Mouse (Mus musculus) forebrain, embryonic 13.5 days (tissue): Measurements from ENCODE around the gene Sco1. TPM values are rescaled to one million over a fixed set of nuclear protein-coding genes. Genes with fewer than 3 reads are reported as not detected.

ENCODE experiments used
- ATAC-seq: fragments of 200-750 bp; cut with Nextera tagmentation; 2 replicates; pipeline ENCODE4 v1.8.0; 2017
- H3K27ac ChIP-seq: fragments of 300-500 bp; sonication (generic); 2 replicates; pipeline ENCODE4 v1.5.1; 2015; ENCODE audit warnings: inconsistent platforms, mild to moderate bottlenecking, moderate library complexity
- H3K27me3 ChIP-seq: fragments of 300-500 bp; sonication (generic); 2 replicates; pipeline ENCODE4 v1.6.1; 2015; ENCODE audit warnings: mild to moderate bottlenecking, inconsistent platforms
- H3K36me3 ChIP-seq: fragments of 300-500 bp; sonication (generic); 2 replicates; pipeline ENCODE4 v1.6.1; 2015; ENCODE audit warnings: mild to moderate bottlenecking, inconsistent platforms; ENCODE audit not compliant: poor library complexity, severe bottlenecking
- H3K4me1 ChIP-seq: fragments of 300-500 bp; sonication (generic); 2 replicates; pipeline ENCODE4 v1.6.1; 2015; ENCODE audit warnings: inconsistent platforms
- H3K4me2 ChIP-seq: fragments of 300-500 bp; sonication (generic); 2 replicates; pipeline ENCODE4 v1.6.1; 2015; ENCODE audit warnings: inconsistent platforms, mild to moderate bottlenecking, moderate library complexity
- H3K4me3 ChIP-seq: fragments of 300-500 bp; sonication (generic); 2 replicates; pipeline ENCODE4 v1.5.1; 2015; ENCODE audit warnings: mild to moderate bottlenecking, inconsistent platforms
- H3K9ac ChIP-seq: fragments of 300-500 bp; sonication (generic); 2 replicates; pipeline ENCODE4 v1.6.1; 2015; ENCODE audit warnings: mild to moderate bottlenecking, inconsistent platforms
- H3K9me3 ChIP-seq: fragments of 300-500 bp; sonication (generic); replicated peaks from 2 replicates; pipeline ENCODE4 v1.6.1; 2016; ENCODE audit warnings: inconsistent platforms
- WGBS: fragments of 180-500 bp; shearing (Covaris S2); methylation state at CpG from one replicate; pipeline ENCODE4 v1.1.7; 2015; 5-methylcytosine and 5-hydroxymethylcytosine counted together
- polyA plus RNA-seq: library from polyadenylated mRNA; unstranded; fragments of >200 nt; fragmentation: Nextera tagmentation; extraction: Ambion mirVana; gene quantifications from 2 replicates; pipeline ENCODE4 v1.2.1, GENCODE M21; 2015

Sco1 gene
- polyA plus RNA-seq, 1 experiment from 2014 or later: 14.2 TPM

DNA sequence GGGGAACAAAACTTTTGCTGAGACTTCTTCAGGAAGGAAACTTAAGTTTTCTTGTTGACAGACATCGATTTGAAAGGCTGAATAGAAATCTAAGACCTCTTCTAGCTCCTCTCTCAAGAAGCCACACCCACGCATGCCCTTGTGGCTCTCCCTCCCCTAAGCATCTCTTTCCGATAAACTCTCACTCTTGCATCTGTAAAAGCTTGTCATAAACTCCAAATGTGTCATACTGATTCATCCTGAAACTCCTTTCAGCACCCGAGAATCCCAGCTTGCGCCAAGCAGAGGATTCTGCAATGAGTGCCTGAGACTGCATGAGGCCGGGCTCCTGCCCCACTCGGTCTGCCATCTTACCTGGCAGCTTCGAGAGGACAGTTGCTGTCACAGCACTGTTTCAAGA, 4.0 kb upstream of the Sco1 start:
- H3K4me1 ChIP-seq: peaks cover 16% of the 10 kb centered on the region
- no peak overlapping the region for H3K9ac ChIP-seq
- H3K36me3 ChIP-seq: peaks cover 19% of the 10 kb centered on the region; the same call in 1 of the 2 replicates
- no peaks in the 10 kb centered on the region for H3K9me3 ChIP-seq
- no peak for ATAC-seq
- H3K27me3 ChIP-seq: no peaks in the 10 kb centered on the region
- H3K4me2 ChIP-seq: no peak overlapping the region
- no peak overlapping the region for H3K4me3 ChIP-seq
- 88% methylated on average over 8 of the region's 8 CpGs for WGBS
- H3K27ac ChIP-seq: no peak overlapping the region

DNA sequence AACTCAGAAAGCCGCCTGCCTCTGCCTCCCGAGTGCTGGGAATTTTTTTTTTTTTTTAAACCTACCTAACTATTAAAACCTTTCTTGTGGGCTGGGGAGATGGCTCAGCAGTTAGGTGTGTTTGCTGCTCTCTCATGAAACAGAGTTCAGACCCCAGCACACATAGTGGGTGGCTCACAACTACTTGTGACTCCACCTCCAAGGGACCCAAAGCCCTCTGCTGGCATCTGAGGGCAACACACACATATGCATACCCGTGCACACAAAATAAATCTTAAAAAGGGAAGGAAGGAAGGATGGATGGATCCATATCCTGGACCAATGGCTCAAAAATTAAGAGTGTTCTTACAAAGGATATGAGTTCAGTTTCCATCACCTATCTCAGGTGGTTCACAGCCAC, 3.2 kb upstream of the Sco1 start:
- H3K9ac ChIP-seq: no peak overlapping the region
- H3K4me3 ChIP-seq: no peak overlapping the region
- peaks cover 17% of the 10 kb centered on the region; the same call in 1 of the 2 replicates for H3K36me3 ChIP-seq
- WGBS: 87% methylated on average over 3 of the region's 3 CpGs
- no peak overlapping the region for H3K27ac ChIP-seq
- no peaks in the 10 kb centered on the region for H3K27me3 ChIP-seq
- H3K9me3 ChIP-seq: no peaks in the 10 kb centered on the region
- no peak for ATAC-seq
- H3K4me2 ChIP-seq: no peak overlapping the region
- peaks cover 24% of the 10 kb centered on the region for H3K4me1 ChIP-seq

DNA sequence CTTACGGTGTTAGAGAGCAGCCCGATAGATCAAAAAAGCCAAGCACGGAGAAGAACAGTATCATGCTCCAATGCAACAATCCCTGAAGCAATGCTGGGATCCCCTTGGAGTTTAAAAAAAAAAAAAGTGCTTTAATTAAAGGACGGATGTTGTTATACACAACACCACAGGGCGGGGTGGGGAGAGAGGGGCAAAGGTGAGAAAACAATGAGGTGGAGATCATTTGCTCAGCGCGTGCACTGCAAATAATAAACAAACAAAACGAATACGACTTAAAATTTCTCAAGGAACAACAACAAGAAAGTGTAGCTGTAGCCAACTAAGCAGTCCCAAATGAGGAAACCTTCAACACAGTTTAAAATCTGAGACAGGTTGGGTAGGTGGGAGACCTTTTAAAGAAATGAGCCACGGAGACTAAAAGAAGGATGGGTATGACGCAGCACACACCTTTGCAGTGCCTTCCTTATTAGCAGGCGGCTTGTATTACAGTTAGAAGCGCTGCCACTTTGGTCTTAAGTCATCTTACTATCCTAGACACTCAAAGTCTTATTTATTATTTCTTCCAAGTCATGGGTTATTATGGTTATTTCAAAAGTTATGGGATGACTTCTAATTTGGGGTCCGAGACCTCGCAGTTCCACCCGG, 672 bp upstream of the Sco1 start:
- Histone ChIP-seq H3K27me3 (no peaks in the 10 kb centered on the region), H3K36me3 (peaks cover 28% of the 10 kb centered on the region), H3K4me1 (peaks cover 24% of the 10 kb centered on the region), H3K4me3 (peak overlapping the region; percentile 85), H3K4me2 (peak overlapping the region; percentile 84), H3K9ac (peak overlapping the region; percentile 90), H3K9me3 (no peaks in the 10 kb centered on the region), H3K27ac (peak overlapping the region; percentile 78; the same call in 1 of the 2 replicates)
- peak; percentile 72 for ATAC-seq
- 8% methylated on average over 16 of the region's 16 CpGs for WGBS

DNA sequence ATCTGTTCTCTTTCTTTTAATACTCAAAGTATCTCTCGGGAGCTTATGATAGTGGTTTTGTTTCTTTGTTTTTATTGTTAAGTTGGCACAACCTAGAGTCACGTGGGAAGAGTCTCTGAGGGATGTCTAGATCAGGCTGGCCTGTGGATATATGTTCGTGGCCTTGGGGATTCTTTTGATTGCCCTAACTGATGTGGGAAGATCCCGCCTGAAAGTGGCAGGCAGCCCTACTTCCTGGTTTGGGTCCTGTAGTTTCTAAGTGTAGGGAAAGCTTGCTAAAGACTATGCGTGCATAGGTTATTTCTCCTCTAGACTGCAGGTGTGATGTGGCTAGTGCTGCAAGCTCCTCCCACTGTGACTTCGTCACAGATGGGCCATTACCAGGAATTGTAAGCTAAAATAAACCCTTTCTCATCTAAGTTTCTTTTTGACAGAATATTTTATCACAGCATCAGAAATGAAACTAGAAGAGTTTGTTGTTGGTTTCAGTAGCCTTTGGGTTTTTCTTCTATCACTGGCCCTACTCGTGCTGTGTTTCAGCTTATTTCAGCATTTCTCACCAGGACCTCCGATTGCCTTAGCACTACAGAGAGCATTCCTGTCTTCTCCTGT, 2.4 kb downstream of the Sco1 start:
- no peaks in the 10 kb centered on the region for H3K9me3 ChIP-seq
- 93% methylated on average over 8 of the region's 8 CpGs for WGBS
- no peaks in the 10 kb centered on the region for H3K27me3 ChIP-seq
- no peak overlapping the region for H3K4me3 ChIP-seq
- H3K4me2 ChIP-seq: no peak overlapping the region
- H3K27ac ChIP-seq: no peak overlapping the region
- peaks cover 52% of the 10 kb centered on the region for H3K36me3 ChIP-seq
- ATAC-seq: no peak
- H3K4me1 ChIP-seq: peaks cover 24% of the 10 kb centered on the region
- no peak overlapping the region for H3K9ac ChIP-seq

DNA sequence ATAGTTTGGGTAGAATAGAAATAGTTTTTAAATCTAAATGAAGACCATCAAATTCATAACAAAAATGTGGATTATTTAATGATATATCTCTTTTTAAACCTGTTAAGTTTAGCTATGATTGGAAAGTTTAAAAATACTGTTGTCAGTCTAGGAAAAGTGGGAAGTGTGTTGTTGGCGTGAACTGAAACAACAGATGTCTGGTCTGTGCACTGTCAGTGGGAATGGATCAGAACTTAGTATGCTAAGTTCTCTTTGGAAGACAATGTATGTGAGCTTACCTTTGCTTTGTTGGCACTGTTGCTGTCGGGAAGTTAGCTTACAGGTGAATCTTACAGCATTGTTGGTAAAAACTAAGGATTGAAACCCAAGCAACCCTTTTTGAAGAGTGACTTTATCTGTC, 8.8 kb downstream of the Sco1 start:
- no peak overlapping the region for H3K9ac ChIP-seq
- WGBS: 94% methylated on average over 2 of the region's 2 CpGs
- no peak for ATAC-seq
- no peaks in the 10 kb centered on the region for H3K9me3 ChIP-seq
- no peak overlapping the region for H3K4me3 ChIP-seq
- no peaks in the 10 kb centered on the region for H3K27me3 ChIP-seq
- peaks cover 93% of the 10 kb centered on the region for H3K36me3 ChIP-seq
- H3K4me2 ChIP-seq: no peak overlapping the region
- H3K4me1 ChIP-seq: no peaks in the 10 kb centered on the region
- H3K27ac ChIP-seq: no peak overlapping the region

DNA sequence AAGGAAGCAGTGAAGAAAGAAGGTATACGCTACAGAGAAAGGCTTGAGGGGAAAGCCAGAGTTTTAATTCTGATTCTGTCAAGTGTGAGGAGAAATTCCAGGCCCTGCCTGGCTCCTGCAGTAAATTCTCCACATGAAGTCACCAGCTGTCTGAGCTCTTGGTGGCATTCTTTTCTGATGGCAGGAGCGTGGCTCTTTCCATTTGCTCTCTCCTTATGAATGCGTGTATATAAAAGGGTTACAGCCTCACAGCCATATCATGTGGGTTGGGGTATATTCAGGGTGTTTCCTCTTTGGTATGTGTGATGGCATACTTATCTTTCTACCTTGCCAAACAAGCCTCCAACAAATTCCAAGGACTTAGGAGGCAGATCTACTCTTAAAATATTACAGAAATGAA, 10.3 kb downstream of the Sco1 start:
- Histone ChIP-seq H3K9me3 (no peaks in the 10 kb centered on the region), H3K27ac (no peak overlapping the region), H3K27me3 (no peaks in the 10 kb centered on the region), H3K4me1 (no peaks in the 10 kb centered on the region), H3K9ac (no peak overlapping the region), H3K36me3 (peaks cover 91% of the 10 kb centered on the region), H3K4me2 (no peak overlapping the region), H3K4me3 (no peak overlapping the region)
- 94% methylated on average over 3 of the region's 3 CpGs for WGBS
- no peak for ATAC-seq

DNA sequence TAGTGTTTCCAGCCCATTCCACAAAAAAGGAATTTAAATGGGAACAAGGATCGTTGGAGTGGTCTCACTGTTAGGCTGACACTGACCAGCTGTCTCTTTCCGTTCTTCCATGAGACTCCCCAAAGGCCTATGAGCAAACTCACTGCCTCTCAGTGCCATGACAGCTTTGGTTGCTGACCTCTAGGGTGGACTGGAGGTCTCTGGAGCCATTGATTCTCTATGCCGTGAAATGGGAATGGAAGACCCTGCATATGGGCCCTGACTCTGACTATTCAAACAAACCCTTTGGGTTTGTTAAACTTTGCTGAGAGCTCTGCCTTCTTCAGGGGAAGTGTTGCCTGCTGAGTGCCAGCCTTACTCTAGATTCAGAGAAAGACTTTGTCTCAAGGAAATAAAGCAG, 15.3 kb downstream of the Sco1 start:
- H3K9me3 ChIP-seq: no peaks in the 10 kb centered on the region
- no peak for ATAC-seq
- no peak overlapping the region for H3K9ac ChIP-seq
- no peak overlapping the region for H3K4me2 ChIP-seq
- 93% methylated on average over 3 of the region's 3 CpGs for WGBS
- no peaks in the 10 kb centered on the region for H3K4me1 ChIP-seq
- no peak overlapping the region for H3K27ac ChIP-seq
- peaks cover 47% of the 10 kb centered on the region for H3K36me3 ChIP-seq
- no peak overlapping the region for H3K4me3 ChIP-seq
- no peaks in the 10 kb centered on the region for H3K27me3 ChIP-seq

DNA sequence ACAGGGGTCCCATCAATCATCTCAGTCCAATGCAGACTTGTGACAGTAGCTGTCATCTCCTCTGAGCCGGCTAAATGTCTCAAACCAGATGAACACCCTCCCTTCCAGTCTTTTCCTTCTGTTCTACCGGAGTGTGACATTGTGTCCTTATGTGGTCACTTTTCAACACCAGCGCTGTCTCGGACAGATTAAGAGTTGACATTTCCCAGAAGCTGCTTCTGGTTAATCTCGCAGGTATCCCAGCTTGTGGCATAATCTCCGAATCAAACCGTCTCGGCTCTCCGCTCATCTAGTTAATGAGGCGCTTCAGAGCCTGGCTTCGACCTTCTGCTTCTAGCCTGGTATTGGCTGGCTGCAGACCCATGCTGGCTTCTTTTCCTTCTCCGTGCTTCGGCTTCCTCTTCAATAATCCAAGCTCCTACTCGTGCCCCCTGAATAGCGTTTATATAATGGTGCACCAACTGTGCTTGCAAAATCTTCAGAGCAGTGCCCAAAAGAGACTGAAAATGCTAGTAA, 20.2 kb downstream of the Sco1 start:
- H3K9ac ChIP-seq: no peak overlapping the region
- H3K4me1 ChIP-seq: 0 out of 2 replicates have a peak, but pooled peaks cover 6% of the 10 kb centered on the region
- no peak overlapping the region for H3K27ac ChIP-seq
- no peak for ATAC-seq
- H3K9me3 ChIP-seq: no peaks in the 10 kb centered on the region
- WGBS: 75% methylated on average over 15 of the region's 15 CpGs
- H3K4me3 ChIP-seq: no peak overlapping the region
- H3K36me3 ChIP-seq: peaks cover 1% of the 10 kb centered on the region
- no peaks in the 10 kb centered on the region for H3K27me3 ChIP-seq
- no peak overlapping the region for H3K4me2 ChIP-seq

DNA sequence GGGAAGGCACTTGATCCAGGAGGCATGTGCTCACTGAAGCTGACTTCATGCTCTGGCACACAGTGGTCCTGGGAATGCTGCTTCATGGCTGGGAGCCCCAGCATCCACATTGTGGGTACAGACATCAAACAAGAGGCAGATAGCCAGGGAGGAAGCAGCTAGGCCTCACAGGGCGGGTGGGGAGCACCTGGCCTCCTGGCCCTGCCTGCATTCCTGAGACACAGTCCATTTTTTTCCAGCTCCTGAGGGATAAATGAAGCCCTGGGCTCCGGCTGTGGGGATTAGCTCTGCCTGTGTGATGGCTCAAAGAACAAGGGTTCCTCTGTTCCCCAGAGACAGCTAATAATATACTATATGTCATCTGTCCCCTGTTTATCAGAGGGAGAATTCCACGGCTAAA, 22.6 kb downstream of the Sco1 start:
- H3K4me3 ChIP-seq: no peak overlapping the region
- no peaks in the 10 kb centered on the region for H3K9me3 ChIP-seq
- no peaks in the 10 kb centered on the region for H3K27me3 ChIP-seq
- no peaks in the 10 kb centered on the region for H3K36me3 ChIP-seq
- no peak overlapping the region for H3K27ac ChIP-seq
- H3K9ac ChIP-seq: no peak overlapping the region
- H3K4me2 ChIP-seq: no peak overlapping the region
- 34% methylated on average over 3 of the region's 3 CpGs for WGBS
- no peak for ATAC-seq
- H3K4me1 ChIP-seq: peaks cover 13% of the 10 kb centered on the region; the same call in 1 of the 2 replicates

DNA sequence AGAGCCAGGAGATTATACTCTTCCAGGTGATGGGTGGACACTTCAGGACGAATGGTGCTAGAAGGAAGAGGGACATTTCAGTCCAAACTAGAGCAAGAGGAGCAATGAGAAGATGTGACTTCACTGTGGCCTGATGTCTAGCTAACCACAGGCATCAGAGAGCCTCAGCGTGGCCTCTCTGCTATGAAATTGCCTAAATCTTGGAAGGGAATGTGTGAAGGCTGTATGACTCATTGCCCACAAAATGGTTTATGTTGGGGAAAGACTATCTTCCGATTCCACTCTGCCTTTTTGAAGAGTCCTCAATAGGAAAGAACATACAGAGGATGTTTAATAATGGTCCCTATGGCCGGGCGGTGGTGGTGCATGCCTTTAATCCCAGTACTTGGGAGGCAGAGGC, 24.3 kb downstream of the Sco1 start:
- Histone ChIP-seq H3K4me1 (peaks cover 20% of the 10 kb centered on the region; the same call in 1 of the 2 replicates), H3K9ac (no peak overlapping the region), H3K9me3 (no peaks in the 10 kb centered on the region), H3K4me3 (no peak overlapping the region), H3K27ac (no peak overlapping the region), H3K27me3 (no peaks in the 10 kb centered on the region), H3K36me3 (no peaks in the 10 kb centered on the region), H3K4me2 (no peak overlapping the region)
- 94% methylated on average over 5 of the region's 5 CpGs for WGBS
- ATAC-seq: no peak

DNA sequence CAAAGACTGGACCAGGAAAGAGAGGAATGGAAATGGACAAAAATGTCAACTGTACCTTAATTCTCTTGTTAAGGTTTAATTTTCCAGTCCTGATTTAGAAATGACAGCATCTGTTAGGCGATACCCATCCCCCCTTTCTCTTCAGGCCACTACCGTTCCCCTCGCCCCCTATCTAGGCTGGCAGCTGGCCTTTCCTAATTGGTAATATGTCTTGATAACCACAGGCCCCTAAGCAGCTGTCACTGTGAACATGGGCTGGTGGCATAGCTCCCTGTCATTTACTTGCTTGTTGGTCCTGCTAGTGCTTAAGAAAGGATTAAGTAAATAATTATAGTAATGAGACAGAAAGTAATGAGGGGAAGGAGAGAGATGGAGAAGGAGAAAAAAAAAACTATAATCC, 25.0 kb downstream of the Sco1 start:
- Histone ChIP-seq H3K4me3 (no peak overlapping the region), H3K4me2 (no peak overlapping the region), H3K9me3 (no peaks in the 10 kb centered on the region), H3K27me3 (no peaks in the 10 kb centered on the region), H3K36me3 (no peaks in the 10 kb centered on the region), H3K9ac (no peak overlapping the region), H3K27ac (no peak overlapping the region), H3K4me1 (peaks cover 20% of the 10 kb centered on the region; the same call in 1 of the 2 replicates)
- ATAC-seq: no peak
- 38% methylated on average over 3 of the region's 3 CpGs for WGBS

DNA sequence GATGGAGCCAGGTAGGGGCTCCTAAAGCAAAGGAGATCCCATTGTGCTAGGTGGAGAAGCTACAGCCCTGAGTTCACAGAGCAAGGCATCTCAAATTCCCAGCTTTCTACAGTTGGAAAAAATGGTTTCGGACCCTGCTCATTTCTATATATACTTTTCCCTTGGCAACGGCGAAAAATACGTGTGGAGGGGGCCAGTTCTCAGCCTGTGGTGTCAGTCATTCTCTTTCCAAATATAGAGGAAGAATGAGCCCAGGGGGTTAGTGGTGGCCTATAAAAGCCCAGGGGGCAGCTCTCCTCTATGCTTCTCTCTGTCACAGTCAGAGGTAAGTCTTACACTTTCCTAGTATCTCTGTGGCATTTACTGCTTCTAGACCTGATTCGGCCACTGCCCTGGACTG, 25.5 kb downstream of the Sco1 start, which contains the start of gene Myh3:
Myh3 (plus strand) TSS at position 301 of the 400 bp plus-strand sequence.
- 87% methylated on average over 5 of the region's 5 CpGs for WGBS

More for the DNA sequence above, 25.5 kb downstream of the Sco1 start, which contains the start of gene Myh3:
- no peak within 1 kb of the TSS for H3K4me3 ChIP-seq
- H3K9ac ChIP-seq: no peak within 1 kb of the TSS
- H3K4me2 ChIP-seq: no peak within 1 kb of the TSS
- H3K27ac ChIP-seq: no peak within 1 kb of the TSS
- H3K27me3 ChIP-seq: peaks cover 4% of the 10 kb centered on the region; the same call in 1 of the 2 replicates
- H3K9me3 ChIP-seq: no peaks in the 10 kb centered on the region
- no peaks in the 10 kb centered on the region for H3K36me3 ChIP-seq
- peaks cover 20% of the 10 kb centered on the region; the same call in 1 of the 2 replicates for H3K4me1 ChIP-seq
- ATAC-seq: no peak
